Mouse (Mus musculus) left cerebral cortex, postnatal 25 days (tissue): ENCODE measurements at regions not wholly inside any gene's neighbourhood (a gene's known extent, or its start where the extent isn't known, plus 50 kb on each side); places are given as distances from the start of the nearest gene placed in this dataset.

Source experiments
- DNase-seq, 2 experiments: peaks; one replicate each; pipeline ENCODE4 v3.0.0; 2022; ENCODE audit warnings: low spot score in 2 of 2, mixed read lengths in 1 of 2
- intact Hi-C: fragments of 180-260 bp; cut with DNase I; formaldehyde crosslinking; loops from one replicate; pipeline ENCODE4 v1.15.1; 2025

- intact Hi-C loops, result no loop called here
- no peak for DNase-seq
These were observed 615.4 kb upstream of the Ins1 start for GRCm38 (mm10) chr19:51648586-51649158.

- no peak for DNase-seq
- intact Hi-C loops, result no loop called here
These were observed 603.9 kb upstream of the Ins1 start for GRCm38 (mm10) chr19:51660186-51660585.

- intact Hi-C loops, result no loop called here
- DNase-seq, result no peak
These were observed 597.5 kb upstream of the Ins1 start for GRCm38 (mm10) chr19:51666626-51667025.

GRCm38 (mm10) chr19:51675706-51676105, 588.4 kb upstream of the Ins1 start:
- DNase-seq, result peak in 1 of 2 experiments; percentile 20
- intact Hi-C loops, result no loop called here
